Mouse (Mus musculus): ENCODE results near the gene Ppp6r1. TPM values are rescaled to one million over a fixed set of nuclear protein-coding genes. Genes with fewer than 3 reads are reported as not detected.

Ppp6r1 gene
- polyA plus RNA-seq, 2 experiments = 7.9 to 86.9 TPM

GRCm38 (mm10) chr7:4654221-4654620 lies 4.6 kb downstream of the Ppp6r1 start:
- Histone ChIP-seq H3K27ac (replicated peaks; ENCODE audit: low read depth, low read length) (no peak overlapping the region), H3K27me3 (ENCODE audit: control insufficient read depth, insufficient read depth, low read length) (no peaks in the 10 kb centered on the region), H3K4me1 (ENCODE audit: control insufficient read depth, insufficient read depth, low read length) (peaks cover 9% of the 10 kb centered on the region), H3K4me3 (replicated peaks; ENCODE audit: low read length) (no peak overlapping the region), H3K9me3 (ENCODE audit: control insufficient read depth, low read length) (no peaks in the 10 kb centered on the region), H3K4me2 (replicated peaks; ENCODE audit: low read depth, low read length, severe bottlenecking) (no peak overlapping the region), H3K9ac (ENCODE audit: low read depth, low read length, severe bottlenecking) (no peak overlapping the region), H3K36me3 (ENCODE audit: control insufficient read depth, insufficient read depth, low read length) (peaks cover 22% of the 10 kb centered on the region; the same call in 1 of the 2 replicates)
- 89% methylated on average over 2 of the region's 2 CpGs for WGBS
- no peak for DNase-seq (ENCODE audit: low spot score)
- no peak for TF ChIP-seq POLR2A (IDR thresholded peaks at IDR 0.05; ENCODE audit: borderline replicate concordance, extremely low read depth, insufficient read depth, insufficient read length)
- no peak for ATAC-seq (ENCODE audit: low FRiP score, low read depth)

GRCm38 (mm10) chr7:4653780-4654179 lies 5.0 kb downstream of the Ppp6r1 start:
- no peak overlapping the region for H3K27ac ChIP-seq (replicated peaks; ENCODE audit: low read depth, low read length)
- ATAC-seq (ENCODE audit: low FRiP score, low read depth) (no peak), DNase-seq (ENCODE audit: low spot score) (no peak)
- 86% methylated on average over 7 of the region's 7 CpGs for WGBS
- H3K27me3 ChIP-seq (ENCODE audit: control insufficient read depth, insufficient read depth, low read length) = no peaks in the 10 kb centered on the region
- H3K4me1 ChIP-seq (ENCODE audit: control insufficient read depth, insufficient read depth, low read length) = peaks cover 9% of the 10 kb centered on the region
- H3K9me3 ChIP-seq (ENCODE audit: control insufficient read depth, low read length) = no peaks in the 10 kb centered on the region
- no peak overlapping the region for H3K4me2 ChIP-seq (replicated peaks; ENCODE audit: low read depth, low read length, severe bottlenecking)
- no peak overlapping the region for H3K4me3 ChIP-seq (replicated peaks; ENCODE audit: low read length)
- H3K36me3 ChIP-seq (ENCODE audit: control insufficient read depth, insufficient read depth, low read length) = peaks cover 22% of the 10 kb centered on the region; the same call in 1 of the 2 replicates
- TF ChIP-seq POLR2A (IDR thresholded peaks at IDR 0.05; ENCODE audit: borderline replicate concordance, extremely low read depth, insufficient read depth, insufficient read length) = no peak
- no peak overlapping the region for H3K9ac ChIP-seq (ENCODE audit: low read depth, low read length, severe bottlenecking)

- H3K27me3 ChIP-seq (ENCODE audit: control insufficient read depth, insufficient read depth, low read length) = no peaks in the 10 kb centered on the region
- no peak overlapping the region for H3K4me2 ChIP-seq (replicated peaks; ENCODE audit: low read depth, low read length, severe bottlenecking)
- no peak overlapping the region for H3K27ac ChIP-seq (replicated peaks; ENCODE audit: low read depth, low read length)
- TF ChIP-seq POLR2A (IDR thresholded peaks at IDR 0.05; ENCODE audit: borderline replicate concordance, extremely low read depth, insufficient read depth, insufficient read length) = no peak
- no peak for DNase-seq (ENCODE audit: low spot score)
- peaks cover 22% of the 10 kb centered on the region; the same call in 1 of the 2 replicates for H3K36me3 ChIP-seq (ENCODE audit: control insufficient read depth, insufficient read depth, low read length)
- no peaks in the 10 kb centered on the region for H3K9me3 ChIP-seq (ENCODE audit: control insufficient read depth, low read length)
- no peak for ATAC-seq (ENCODE audit: low FRiP score, low read depth)
- 67% methylated on average over 5 of the region's 5 CpGs for WGBS
- no peak overlapping the region for H3K9ac ChIP-seq (ENCODE audit: low read depth, low read length, severe bottlenecking)
- H3K4me3 ChIP-seq (replicated peaks; ENCODE audit: low read length) = no peak overlapping the region
- H3K4me1 ChIP-seq (ENCODE audit: control insufficient read depth, insufficient read depth, low read length) = peaks cover 9% of the 10 kb centered on the region
Measured at GRCm38 (mm10) chr7:4653351-4653750, 5.5 kb downstream of the Ppp6r1 start.

- ATAC-seq (ENCODE audit: low FRiP score, low read depth) = no peak
- H3K9me3 ChIP-seq (ENCODE audit: control insufficient read depth, low read length) = no peaks in the 10 kb centered on the region
- H3K4me1 ChIP-seq (ENCODE audit: control insufficient read depth, insufficient read depth, low read length) = peaks cover 8% of the 10 kb centered on the region
- H3K9ac ChIP-seq (ENCODE audit: low read depth, low read length, severe bottlenecking) = no peak overlapping the region
- TF ChIP-seq POLR2A (IDR thresholded peaks at IDR 0.05; ENCODE audit: borderline replicate concordance, extremely low read depth, insufficient read depth, insufficient read length) = no peak
- WGBS = 91% methylated on average over 5 of the region's 5 CpGs
- no peak overlapping the region for H3K27ac ChIP-seq (replicated peaks; ENCODE audit: low read depth, low read length)
- no peaks in the 10 kb centered on the region for H3K27me3 ChIP-seq (ENCODE audit: control insufficient read depth, insufficient read depth, low read length)
- peaks cover 22% of the 10 kb centered on the region; the same call in 1 of the 2 replicates for H3K36me3 ChIP-seq (ENCODE audit: control insufficient read depth, insufficient read depth, low read length)
- no peak for DNase-seq (ENCODE audit: low spot score)
- no peak overlapping the region for H3K4me2 ChIP-seq (replicated peaks; ENCODE audit: low read depth, low read length, severe bottlenecking)
- H3K4me3 ChIP-seq (replicated peaks; ENCODE audit: low read length) = no peak overlapping the region
Measured at GRCm38 (mm10) chr7:4652726-4653125, 6.1 kb downstream of the Ppp6r1 start.

- Histone ChIP-seq H3K9me3 (ENCODE audit: control insufficient read depth, low read length) (no peaks in the 10 kb centered on the region), H3K27ac (replicated peaks; ENCODE audit: low read depth, low read length) (no peak overlapping the region), H3K36me3 (ENCODE audit: control insufficient read depth, insufficient read depth, low read length) (peaks cover 27% of the 10 kb centered on the region), H3K4me3 (replicated peaks; ENCODE audit: low read length) (no peak overlapping the region), H3K4me2 (replicated peaks; ENCODE audit: low read depth, low read length, severe bottlenecking) (no peak overlapping the region), H3K9ac (ENCODE audit: low read depth, low read length, severe bottlenecking) (no peak overlapping the region), H3K27me3 (ENCODE audit: control insufficient read depth, insufficient read depth, low read length) (no peaks in the 10 kb centered on the region), H3K4me1 (ENCODE audit: control insufficient read depth, insufficient read depth, low read length) (no peaks in the 10 kb centered on the region)
- WGBS = 77% methylated on average over 8 of the region's 8 CpGs
- DNase-seq (ENCODE audit: low spot score) = no peak
- no peak for TF ChIP-seq POLR2A (IDR thresholded peaks at IDR 0.05; ENCODE audit: borderline replicate concordance, extremely low read depth, insufficient read depth, insufficient read length)
- no peak for ATAC-seq (ENCODE audit: low FRiP score, low read depth)
Measured at GRCm38 (mm10) chr7:4651581-4651980, 7.2 kb downstream of the Ppp6r1 start.

GRCm38 (mm10) chr7:4647992-4648391 lies 10.8 kb downstream of the Ppp6r1 start:
- ATAC-seq (ENCODE audit: low FRiP score, low read depth) (no peak), DNase-seq (ENCODE audit: low spot score) (no peak)
- TF ChIP-seq POLR2A (IDR thresholded peaks at IDR 0.05; ENCODE audit: borderline replicate concordance, extremely low read depth, insufficient read depth, insufficient read length) = no peak
- peaks cover 57% of the 10 kb centered on the region for H3K36me3 ChIP-seq (ENCODE audit: control insufficient read depth, insufficient read depth, low read length)
- H3K4me3 ChIP-seq (replicated peaks; ENCODE audit: low read length) = no peak overlapping the region
- no peaks in the 10 kb centered on the region for H3K9me3 ChIP-seq (ENCODE audit: control insufficient read depth, low read length)
- H3K4me2 ChIP-seq (replicated peaks; ENCODE audit: low read depth, low read length, severe bottlenecking) = no peak overlapping the region
- no peaks in the 10 kb centered on the region for H3K27me3 ChIP-seq (ENCODE audit: control insufficient read depth, insufficient read depth, low read length)
- no peak overlapping the region for H3K27ac ChIP-seq (replicated peaks; ENCODE audit: low read depth, low read length)
- WGBS = 90% methylated on average over 2 of the region's 2 CpGs
- H3K4me1 ChIP-seq (ENCODE audit: control insufficient read depth, insufficient read depth, low read length) = no peaks in the 10 kb centered on the region
- no peak overlapping the region for H3K9ac ChIP-seq (ENCODE audit: low read depth, low read length, severe bottlenecking)

Measured in limb, embryonic 14.5 days (tissue).